Mouse (Mus musculus) kidney, adult 2 months (tissue): ENCODE results near the gene Cd164l2.

ENCODE experiments used
- CTCF ChIP-seq: fragments of 200-500 bp; conservative IDR thresholded peaks from 2 replicates; pipeline ENCODE4 v1.5.1; 2011; ENCODE audit warnings: low read depth, mild to moderate bottlenecking, control low read depth, low read length, moderate library complexity, mixed read lengths; ENCODE audit not compliant: insufficient read depth, insufficient read length
- POLR2A ChIP-seq: fragments of 200-500 bp; IDR thresholded peaks from one replicate; pipeline ENCODE4 v1.6.1; 2011; ENCODE audit warnings: low read depth, low read length, control low read depth

DNA sequence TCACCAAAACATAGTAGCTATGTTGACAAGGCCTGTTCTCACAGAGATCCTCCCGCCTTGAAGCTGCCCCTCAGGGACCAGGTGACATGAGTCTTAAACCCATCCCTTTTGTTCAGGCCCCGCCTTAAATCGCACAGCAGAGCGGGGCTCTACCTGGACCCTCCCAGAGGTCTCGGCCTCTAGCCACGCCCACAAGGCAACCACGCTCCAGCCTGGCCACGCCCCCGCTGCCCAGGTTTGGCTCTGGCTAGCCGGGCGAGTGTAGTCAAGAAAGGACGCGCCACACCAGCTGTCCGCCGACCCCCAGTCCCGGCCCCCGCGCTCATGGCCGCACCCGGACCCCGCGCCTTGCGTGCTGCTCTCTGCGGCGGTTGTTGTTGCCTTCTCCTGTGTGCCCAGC, 8.7 kb downstream of the Cd164l2 start:
- no peak for TF ChIP-seq POLR2A
- TF ChIP-seq CTCF: no peak
